Mouse (Mus musculus): ENCODE data around the gene Myoz1.
"Not testable (repeated sequence)": the region's sequence is repeated elsewhere in the genome, so short reads cannot be mapped to it uniquely, and the experiment has no call there.

Myoz1 gene

DNA sequence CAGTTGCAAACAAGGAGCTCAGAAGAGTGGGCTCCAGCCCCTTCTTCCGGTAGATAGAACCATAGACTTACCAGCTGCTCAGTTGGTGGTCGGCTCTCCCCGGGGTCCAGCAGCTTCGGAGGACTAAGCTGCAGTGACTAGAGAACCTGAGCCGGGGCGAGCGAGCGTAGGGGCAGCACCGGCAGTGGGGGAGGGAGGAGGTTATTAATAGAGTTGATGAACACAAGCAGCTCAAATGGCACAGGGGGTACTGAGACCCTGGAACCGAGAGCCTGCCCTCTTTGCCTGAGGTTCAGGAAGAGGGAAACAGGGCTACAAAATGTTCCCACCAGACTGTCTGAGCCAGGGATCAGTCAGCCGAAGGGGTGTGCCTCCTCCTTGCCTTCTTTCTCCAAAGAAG lies at the start of gene Myoz1:
Myoz1 (minus strand) TSS at position 180 of the 400 bp plus-strand sequence.
- no peak for DNase-seq (ENCODE audit: low spot score in 2 of 2)

DNA sequence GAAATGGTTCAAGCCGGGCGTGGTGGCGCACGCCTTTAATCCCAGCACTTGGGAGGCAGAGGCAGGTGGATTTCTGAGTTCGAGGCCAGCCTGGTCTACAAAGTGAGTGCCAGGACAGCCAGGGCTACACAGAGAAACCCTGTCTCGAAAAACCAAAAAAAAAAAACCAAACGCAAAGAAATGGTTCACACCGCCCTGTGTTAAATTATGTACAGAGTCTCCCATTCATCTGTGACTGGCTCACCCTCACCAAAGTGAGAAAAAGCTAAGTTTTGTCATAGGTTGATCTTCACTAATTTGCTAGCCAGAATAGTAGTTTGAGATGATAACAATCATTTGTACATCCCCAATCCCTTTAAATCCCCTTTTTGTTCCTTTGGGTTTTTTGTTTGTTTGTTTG lies 47.1 kb upstream of the Myoz1 start:
- not testable (repeated sequence) for DNase-seq (ENCODE audit: low spot score in 2 of 2)

DNA sequence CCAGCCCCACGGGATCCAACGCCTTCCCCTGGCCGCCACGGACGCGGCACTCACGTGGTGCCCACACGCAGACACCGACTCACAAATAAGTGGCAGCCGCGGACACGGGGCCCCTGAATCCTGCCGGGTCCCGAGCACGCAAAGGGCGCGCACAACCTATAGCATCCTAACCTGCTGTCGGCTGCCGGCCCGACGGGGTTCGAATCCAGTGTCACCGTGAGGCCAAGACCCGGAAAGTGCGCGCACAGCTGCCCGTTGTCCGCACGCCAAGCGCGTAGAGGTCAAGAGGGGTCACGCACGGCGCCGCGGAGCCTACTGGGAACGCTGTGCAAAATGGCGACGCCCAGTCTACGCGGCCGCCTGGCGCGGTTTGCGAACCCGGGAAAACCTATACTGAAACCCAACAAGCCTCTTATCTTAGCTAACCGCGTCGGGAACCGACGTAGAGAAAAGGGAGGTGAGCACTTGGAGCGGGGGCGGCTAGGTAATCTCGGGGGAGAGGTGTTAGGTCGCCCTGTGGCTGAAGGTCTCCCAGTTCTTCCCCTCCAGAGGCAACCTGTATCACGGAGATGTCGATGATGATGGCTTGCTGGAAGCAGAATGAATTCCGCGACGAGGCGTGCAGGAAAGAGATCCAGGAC lies 46.5 kb upstream of the Myoz1 start, which contains the start of gene Chchd1:
Chchd1 (plus strand) TSS at position 266 of the 641 bp plus-strand sequence.
- DNase-seq (ENCODE audit: low spot score in 2 of 2): peak; percentile 77 to 88

DNA sequence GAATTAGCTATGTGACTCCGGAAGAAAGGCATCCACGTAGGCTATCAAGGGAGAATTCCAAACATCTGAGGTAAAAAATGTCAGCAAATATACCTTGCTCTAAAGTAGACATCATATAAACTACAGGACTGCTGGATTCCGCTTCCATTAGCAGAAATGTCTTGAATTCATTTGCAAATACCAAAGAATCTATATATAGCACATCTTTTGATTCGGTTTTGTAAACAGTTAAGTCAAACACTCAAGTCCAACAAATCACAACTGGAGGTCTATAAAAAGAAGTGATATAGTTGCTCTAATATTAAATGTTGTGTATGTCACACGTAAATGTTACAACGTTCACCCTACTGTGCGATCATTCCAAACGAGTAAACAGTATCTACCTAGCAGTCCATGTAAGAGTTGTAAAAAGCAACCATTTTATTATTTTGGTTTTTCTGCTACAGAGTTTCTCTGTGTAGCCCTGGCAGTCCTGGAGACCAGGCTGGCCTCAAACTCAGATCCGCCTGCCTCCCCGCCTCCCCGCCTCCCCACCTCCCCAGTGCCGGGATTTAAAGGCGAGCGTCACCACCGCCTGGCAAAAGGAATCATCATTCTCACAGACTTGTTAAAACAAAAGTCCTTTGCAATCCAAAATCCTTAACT lies 45.9 kb upstream of the Myoz1 start:
- no peak for DNase-seq (ENCODE audit: low spot score in 2 of 2)

DNA sequence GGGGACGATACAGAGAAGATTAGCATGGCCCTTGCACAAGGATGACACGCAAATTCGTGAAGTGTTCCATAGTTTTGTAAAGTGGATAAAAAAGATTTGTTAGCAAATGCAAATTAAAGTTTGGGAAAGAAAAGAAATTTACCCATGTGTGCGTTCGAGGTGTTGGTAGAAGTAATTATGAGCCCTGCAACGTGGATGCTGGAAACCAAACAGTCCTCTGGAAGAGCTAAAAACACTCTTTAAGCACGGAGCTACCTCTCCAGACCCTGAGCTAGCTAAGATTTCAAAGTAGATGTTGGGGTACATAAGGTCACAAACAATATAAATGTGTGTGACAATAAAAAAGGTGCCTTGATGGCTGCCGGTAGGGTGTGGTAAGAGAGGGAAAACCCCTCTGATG lies 45.2 kb upstream of the Myoz1 start:
- no peak for DNase-seq (ENCODE audit: low spot score in 2 of 2)

DNA sequence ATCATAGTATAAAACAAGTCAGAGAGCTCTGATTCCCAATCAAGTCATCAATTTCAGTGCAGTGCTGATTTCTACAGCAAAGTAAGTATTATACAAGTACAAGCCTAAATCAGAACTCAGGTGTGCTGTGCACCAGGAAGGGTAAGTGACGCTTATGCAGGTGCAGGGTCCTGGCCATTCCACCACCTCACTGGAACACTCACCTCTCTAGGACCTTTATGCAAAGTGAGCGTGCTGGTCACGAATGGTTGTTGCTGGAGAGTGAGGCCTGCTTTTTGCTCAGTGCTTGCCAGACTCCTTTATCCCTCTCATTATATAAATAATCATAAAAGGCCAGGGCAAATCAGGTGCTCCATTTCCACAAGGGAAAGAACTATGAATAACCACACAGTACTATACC lies 44.0 kb upstream of the Myoz1 start:
- no peak for DNase-seq (ENCODE audit: low spot score in 2 of 2)

DNA sequence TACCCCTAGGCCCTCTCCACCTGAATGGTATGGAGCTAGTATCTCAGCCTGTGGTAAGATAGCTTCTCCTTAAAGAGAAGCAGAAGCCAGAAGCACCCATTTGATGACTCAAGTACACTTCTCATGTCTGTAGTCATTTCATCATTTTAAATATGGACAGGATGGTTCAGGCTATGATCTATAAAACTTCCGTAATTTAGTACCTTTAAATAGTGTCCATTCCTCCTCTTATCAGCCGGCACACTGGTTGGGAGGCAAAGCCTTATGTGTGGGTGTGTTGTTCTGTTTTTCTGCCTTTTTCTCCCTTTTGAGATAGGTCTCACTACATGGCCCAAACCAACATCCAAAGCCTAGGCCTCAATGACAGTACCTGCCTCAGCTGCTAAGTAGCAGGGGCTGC lies 42.2 kb upstream of the Myoz1 start:
- DNase-seq (ENCODE audit: low spot score in 2 of 2): no peak

DNA sequence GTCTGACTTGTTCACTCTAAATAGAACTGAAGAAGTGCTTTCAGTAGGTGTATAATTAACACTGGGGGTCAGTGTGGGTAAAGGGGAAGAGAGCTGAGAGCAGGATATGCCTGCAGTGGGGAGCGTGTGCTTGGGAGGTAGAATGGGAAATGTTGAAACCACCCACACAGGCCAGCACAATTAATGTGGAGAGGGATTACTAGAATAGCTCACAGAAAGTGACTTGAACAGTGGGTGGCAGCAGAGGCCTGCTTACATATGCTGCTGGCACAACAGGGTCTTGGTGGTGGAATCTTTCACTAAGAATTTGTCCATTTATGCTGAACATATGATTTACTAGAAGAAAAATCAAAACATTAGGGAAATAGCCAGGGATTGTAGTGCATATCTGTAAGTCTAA lies 40.6 kb upstream of the Myoz1 start:
- no peak for DNase-seq (ENCODE audit: low spot score in 2 of 2)

DNA sequence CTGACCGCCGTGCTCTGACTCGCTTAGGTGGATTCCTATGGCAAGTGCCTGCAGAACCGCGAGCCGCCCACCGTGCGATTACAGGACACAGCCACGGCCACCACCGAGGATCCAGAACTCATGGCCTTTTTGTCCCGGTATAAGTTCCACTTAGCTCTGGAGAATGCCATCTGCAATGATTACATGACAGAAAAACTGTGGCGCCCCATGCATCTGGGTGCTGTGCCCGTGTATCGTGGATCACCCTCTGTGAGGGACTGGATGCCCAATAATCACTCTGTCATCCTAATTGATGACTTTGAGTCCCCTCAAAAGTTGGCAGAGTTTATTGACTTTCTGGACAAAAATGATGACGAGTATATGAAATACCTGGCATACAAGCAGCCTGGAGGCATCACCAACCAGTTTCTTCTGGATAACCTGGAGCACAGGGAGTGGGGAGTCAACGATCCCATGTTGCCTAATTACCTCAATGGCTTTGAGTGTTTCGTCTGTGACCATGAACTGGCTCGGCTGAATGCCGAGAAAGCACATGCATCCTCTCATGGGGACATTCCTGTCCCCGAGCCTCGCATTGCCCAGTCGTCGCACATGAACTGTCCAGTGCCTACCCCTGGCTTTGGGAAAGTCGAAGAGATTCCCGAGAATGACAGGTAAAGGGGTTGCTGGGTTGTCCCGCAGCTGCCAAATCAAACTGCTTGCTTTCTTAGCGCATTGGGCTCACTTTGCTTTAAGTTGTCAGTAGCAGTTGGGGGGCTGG lies 39.6 kb upstream of the Myoz1 start:
- DNase-seq (ENCODE audit: low spot score in 2 of 2): no peak

DNA sequence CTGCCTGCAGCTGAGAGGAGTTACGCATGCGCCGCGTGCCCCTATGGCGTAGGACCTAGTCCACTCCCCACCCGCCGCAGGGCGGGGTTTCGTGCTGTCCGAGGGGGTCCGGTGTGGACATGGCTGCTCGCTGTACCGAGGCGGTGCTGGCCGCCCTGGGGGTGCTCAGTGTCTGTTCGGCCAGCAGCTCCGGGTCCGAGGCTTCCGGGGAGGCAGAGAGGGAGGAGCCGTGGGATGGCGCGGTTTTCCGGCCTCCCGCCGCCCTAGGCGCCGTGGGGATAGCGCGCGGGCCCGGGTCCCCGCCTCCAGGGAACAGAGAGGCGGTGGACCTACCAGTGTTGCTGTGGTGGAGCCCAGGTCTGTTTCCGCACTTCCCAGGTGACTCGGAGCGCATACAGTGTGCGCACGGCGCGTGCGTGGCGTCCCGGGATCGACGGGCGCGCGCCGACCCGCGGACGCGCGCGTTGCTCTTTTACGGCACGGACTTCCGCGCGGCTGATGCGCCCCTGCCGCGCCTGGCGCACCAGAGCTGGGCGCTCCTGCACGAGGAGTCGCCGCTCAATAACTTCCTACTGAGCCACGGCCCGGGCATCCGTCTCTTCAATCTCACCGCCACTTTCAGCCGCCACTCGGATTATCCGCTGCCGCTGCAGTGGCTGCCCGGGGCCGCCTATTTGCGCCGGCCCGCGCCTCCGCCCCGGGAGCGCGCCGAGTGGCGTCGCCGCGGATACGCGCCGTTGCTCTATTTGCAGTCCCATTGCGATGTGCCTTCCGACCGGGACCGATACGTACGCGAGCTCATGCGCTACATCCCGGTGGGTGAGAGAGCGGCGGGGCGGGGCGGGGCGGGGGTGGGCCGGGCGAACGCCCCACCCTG lies 38.8 kb upstream of the Myoz1 start, which contains the start of gene Fut11:
Fut11 (plus strand) TSS at position 85 of the 877 bp plus-strand sequence.
- DNase-seq (ENCODE audit: low spot score in 2 of 2): peak; percentile 70 to 72

DNA sequence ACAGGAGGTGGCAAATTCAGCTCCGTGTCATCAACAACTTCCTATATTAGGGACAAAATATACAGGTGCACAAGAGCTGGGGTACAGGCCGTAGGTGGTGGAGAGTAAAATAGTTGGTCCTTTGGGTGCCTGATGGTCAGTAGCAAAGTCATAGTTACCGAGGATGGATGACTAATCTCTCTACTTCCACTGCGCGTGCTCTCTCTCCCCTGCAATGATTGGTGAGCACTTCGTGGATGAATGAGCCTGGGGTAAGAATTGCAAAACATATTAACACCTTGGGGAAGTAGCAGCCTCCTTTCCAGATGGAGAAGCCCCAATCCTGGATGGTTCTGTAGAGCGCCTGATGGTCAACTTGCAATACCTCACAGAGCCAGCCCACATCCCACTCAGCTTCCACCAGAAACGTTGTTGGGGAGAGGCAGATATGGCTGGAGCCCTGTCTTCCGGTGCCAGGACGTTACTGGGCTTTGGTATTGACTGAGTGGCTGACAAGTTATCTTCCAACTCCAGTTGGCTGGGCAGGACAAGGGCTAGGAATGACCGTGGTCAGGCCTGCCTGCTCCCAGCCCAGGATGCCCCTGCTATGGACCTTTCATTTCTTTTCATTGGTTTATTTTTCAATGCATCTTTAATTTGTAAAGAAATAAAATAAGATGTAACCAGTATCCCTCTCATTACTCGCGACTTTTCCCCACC lies 38.0 kb upstream of the Myoz1 start:
- DNase-seq (ENCODE audit: low spot score in 2 of 2): no peak

DNA sequence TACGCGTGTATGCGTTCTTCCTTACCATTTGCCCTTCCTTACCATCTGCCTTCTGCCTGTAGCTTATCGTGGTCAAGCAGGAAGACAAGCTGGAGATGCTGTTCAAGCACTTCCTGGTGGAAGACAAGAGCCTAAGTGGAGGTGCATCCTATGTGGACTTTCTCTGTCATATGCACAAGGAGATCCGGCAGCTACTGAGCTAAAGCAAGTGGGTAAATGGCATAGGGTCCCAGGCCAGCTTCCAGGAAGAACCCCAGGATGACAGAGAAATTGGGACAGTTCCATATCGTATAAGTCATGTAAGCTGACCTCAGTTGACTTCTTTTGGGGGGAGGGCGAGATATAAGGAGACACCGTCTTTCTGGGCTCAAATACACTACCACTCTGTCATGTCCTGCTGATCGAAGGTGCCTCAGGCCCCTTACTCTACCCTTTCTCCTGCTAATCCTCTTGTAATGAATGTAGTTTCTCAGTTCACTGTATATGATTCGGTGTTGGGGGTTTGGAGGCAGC lies 37.3 kb upstream of the Myoz1 start:
- DNase-seq (ENCODE audit: low spot score in 2 of 2): no peak

DNA sequence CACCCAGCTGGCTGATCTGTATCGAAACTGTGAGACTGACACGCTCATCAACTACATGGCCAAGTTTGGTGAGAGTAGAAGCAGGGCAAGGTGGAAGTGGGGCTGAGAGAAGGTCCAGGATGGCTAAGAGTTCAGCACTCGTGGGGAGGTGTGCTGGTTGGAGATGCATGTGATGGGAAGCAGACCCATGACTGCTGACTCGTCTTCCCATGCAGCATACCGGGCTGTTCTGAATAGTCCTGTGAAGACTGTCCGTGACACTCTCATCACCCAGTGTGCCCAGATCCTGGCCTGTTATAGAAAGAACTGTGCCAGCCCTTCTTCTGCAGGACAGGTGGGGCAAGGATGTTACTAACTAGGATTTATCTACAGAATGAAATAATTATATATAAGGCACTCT lies 35.4 kb upstream of the Myoz1 start:
- no peak for DNase-seq (ENCODE audit: low spot score in 2 of 2)

DNA sequence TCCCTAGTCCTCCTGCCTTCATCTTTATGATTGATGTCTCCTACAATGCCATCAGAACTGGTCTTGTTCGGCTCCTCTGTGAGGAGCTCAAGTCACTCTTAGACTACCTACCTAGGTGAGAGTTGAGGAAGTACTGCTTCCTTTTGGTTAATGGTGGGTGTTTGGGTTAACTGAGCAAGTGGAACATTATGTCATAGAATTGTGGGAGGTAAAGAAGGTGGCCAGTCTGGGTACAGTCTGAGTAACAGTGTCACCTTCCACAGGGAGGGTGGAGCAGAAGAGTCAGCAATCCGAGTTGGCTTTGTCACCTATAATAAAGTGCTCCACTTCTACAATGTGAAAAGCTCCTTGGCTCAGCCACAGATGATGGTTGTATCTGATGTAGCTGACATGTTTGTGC lies 32.7 kb upstream of the Myoz1 start:
- DNase-seq (ENCODE audit: low spot score in 2 of 2): no peak

DNA sequence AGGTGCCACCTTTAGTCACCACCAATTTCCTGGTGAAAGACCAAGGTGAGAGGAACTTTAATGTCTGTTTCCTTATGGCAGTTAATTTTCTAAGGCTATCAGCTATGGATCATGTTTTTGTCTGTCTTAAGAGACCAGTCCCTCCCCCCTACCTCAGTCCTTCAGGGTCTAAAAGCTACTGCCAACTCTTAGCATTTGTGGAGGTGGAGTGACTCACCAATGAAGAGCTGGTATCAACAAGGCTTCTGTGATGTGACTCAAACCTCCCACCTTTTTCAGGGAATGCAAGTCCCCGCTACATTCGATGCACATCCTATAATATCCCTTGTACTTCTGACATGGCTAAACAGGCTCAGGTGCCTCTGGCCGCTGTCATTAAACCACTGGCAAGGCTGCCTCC lies 30.2 kb upstream of the Myoz1 start:
- no peak for DNase-seq (ENCODE audit: low spot score in 2 of 2)

DNA sequence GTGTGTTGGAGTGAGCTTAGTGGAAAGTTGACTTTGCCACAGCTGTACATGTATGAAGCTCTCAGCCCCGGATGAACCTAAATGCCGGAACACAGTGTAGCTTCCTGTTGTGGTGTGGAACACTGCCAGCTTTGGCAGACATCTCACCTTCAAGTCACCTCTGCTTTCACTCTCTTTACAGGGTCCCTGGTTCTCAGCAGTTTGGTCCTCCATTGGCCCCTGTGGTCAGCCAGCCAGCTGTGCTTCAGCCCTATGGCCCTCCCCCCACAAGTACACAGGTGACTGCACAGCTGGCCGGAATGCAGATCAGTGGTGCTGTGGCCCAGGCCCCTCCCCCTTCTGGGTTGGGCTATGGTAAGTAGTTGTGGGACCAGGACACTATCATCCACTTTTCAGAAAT lies 26.2 kb upstream of the Myoz1 start:
- DNase-seq (ENCODE audit: low spot score in 2 of 2): peak in 1 of 2 experiments; percentile 28

DNA sequence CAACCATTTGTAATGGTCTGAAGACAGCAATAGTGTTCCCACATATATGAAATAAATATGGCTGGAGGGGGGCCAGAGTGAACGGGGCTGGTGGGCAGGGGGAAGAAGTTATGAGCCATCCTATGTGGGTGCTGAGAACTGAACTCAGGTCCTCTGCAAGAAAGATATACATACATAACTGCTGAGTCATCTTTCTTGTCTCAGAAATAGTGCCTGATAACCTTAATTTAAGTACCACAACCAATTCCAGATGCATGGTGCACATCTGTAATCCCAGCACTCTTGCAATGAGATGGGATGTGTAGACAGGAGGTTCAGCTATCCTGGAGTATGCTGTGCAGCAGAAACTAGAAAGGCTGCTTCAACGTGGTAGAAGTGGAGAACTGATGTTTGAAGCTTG lies 25.4 kb upstream of the Myoz1 start:
- no peak for DNase-seq (ENCODE audit: low spot score in 2 of 2)

DNA sequence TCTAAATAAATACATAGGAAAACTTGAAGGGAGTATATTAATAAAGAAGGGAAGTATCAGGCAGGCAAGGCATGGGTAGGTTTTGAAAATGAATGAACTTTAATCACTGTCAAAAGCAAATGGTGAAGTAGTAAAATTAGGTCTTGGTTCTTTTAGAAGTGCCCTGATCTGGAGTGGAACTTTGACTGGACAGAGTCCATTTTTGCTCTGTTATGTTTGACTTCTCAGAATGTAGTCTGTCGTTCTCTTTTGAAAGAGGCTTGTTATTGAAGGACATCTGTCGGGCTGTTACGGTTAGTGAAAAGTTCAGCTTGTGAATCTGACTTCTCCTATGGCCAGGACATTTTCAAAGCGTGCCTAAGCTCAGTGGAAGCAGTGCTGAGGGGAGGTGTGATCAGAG lies 21.6 kb upstream of the Myoz1 start:
- no peak for DNase-seq (ENCODE audit: low spot score in 2 of 2)

DNA sequence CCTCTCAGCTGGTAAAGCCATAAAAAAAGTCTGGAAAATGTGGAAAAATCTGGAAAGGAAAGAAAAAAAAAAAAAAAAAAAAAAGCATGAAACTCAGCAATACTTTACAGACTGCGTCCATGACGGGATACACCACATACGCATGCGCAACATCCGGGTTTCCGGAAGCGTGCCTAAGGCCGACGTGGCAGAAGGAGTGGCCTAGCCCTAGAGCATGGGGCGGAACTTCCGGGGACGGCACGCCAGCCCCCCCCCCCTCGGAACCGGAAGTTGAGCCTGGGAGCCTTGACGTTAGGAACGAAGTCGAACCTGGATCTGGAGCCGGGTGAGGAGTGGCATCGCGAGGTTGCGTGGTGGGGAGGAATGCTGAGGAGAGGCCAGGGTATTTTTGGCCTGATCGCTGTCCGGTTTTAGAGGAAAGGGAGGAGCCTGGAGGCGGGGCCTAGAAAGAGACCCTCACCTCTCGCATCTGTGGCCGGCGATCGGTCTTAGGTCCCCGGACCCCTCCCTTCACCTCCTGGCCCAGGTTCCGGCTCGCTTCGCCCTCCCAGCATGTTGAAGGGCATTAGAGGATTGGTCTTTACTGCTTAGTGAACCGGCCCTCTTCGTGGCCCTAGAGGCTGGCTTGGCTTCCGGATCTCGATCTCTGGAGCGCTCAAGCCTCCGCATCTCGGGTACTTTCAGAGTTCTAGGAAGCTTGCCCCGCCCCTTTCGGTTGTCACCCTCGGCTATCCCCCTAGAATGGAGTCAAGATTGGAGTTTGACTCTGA lies 17.9 kb upstream of the Myoz1 start, which contains the start of gene Sec24c:
Sec24c (plus strand) TSS at position 245 of the 770 bp plus-strand sequence.
- peak; percentile 95 to 98 for DNase-seq (ENCODE audit: low spot score in 2 of 2)

DNA sequence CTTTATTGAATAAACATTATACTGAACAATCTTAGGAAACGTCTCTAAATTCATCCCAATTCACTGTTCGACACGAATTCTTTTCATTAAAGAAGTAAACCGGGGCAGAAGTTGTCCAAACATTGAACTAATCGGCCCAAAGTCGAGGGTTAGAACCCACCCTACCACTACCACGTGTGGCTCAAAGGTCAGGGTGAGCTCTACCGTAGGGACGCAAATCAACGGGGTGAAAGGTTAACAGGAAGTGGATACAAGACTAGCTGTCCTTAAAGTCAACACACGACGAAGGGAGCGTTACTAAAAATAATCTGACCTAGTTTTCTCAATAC lies 17.4 kb upstream of the Myoz1 start:
- DNase-seq (ENCODE audit: low spot score in 2 of 2): no peak

Data from spleen, postnatal 14 days (tissue).